Comparison of ENCODE assay signal across 15 mouse cellular contexts in genomic region chr6:38917415-38917814, GRCm38 (mm10). TPM values are rescaled to one million over a fixed set of nuclear protein-coding genes. Genes with fewer than 3 reads are reported as not detected.
A peak's percentile ranks its signal among the peaks of the same experiment; 100 is the strongest.
DNase-seq lines count a peak whose midpoint lies in the region; ATAC-seq and TF ChIP-seq lines count a peak whose summit lies in the region.
"Had no signal": no experiment of that assay in that cellular context is flagged by ENCODE, and none has a peak within 500 bp of the region (broad histone marks: within the 10 kb centered on the region; RNA-seq: fewer than 3 reads in every experiment).

No protein-coding gene starts in this region.

- peak overlapping the region; percentile 86; the same call in 1 of the 2 replicates for H3K27ac ChIP-seq in kidney, embryonic 14.5 days (ENCODE audit: low read depth, low read length)
- H3K27ac ChIP-seq in forebrain, embryonic 14.5 days (ENCODE audit: low read depth, low read length) = no peak overlapping the region
- H3K27ac ChIP-seq: embryonic facial prominence, embryonic 12.5 days; forebrain, embryonic 10.5 days; hindbrain, embryonic 15.5 days; limb, embryonic 15.5 days; midbrain, embryonic 12.5 days had no signal

- no peaks in the 10 kb centered on the region for H3K36me3 ChIP-seq in kidney, embryonic 14.5 days (ENCODE audit: control insufficient read depth, insufficient read depth, low read length)
- H3K36me3 ChIP-seq in forebrain, embryonic 14.5 days (ENCODE audit: control insufficient read depth, insufficient read depth, low read length) = no peaks in the 10 kb centered on the region
- H3K36me3 ChIP-seq: embryonic facial prominence, embryonic 12.5 days; forebrain, embryonic 10.5 days; hindbrain, embryonic 15.5 days; limb, embryonic 15.5 days; midbrain, embryonic 12.5 days had no signal

- WGBS in kidney, embryonic 14.5 days = 50% methylated on average over 3 of the region's 3 CpGs
- WGBS in forebrain, embryonic 14.5 days = 80% methylated on average over 3 of the region's 3 CpGs

- no peak overlapping the region for H3K4me2 ChIP-seq in kidney, embryonic 14.5 days (replicated peaks; ENCODE audit: low read depth, low read length)
- H3K4me2 ChIP-seq in forebrain, embryonic 14.5 days (ENCODE audit: low read length) = no peak overlapping the region
- H3K4me2 ChIP-seq: embryonic facial prominence, embryonic 12.5 days; hindbrain, embryonic 15.5 days; limb, embryonic 15.5 days; midbrain, embryonic 12.5 days had no signal

- H3K4me1 ChIP-seq in kidney, embryonic 14.5 days (ENCODE audit: control insufficient read depth, insufficient read depth, low read length) = peaks cover 8% of the 10 kb centered on the region; the same call in 1 of the 2 replicates
- H3K4me1 ChIP-seq in forebrain, embryonic 14.5 days (ENCODE audit: control insufficient read depth, insufficient read depth, low read length) = peaks cover 5% of the 10 kb centered on the region; the same call in 1 of the 2 replicates
- H3K4me1 ChIP-seq: embryonic facial prominence, embryonic 12.5 days had no signal

- DNase-seq in kidney, postnatal 25 days = no peak
- no peak for DNase-seq in Patski (ENCODE audit: low read depth, low spot score)
- peak; percentile 33 for DNase-seq in kidney, postnatal 14 days
- peak; percentile 31 for DNase-seq in lung, postnatal 10 days
- no peak for DNase-seq in forebrain, embryonic 14.5 days (ENCODE audit: low spot score)
- DNase-seq: cerebellum, adult 11-12 months; thymus, postnatal 4 days had no signal

- CTCF ChIA-PET in Patski (lab: Charles Lee) = interaction anchor here (1.0 to 1.8 kb wide), 4 partner anchors 9 to 185 kb away, joined by 3 to 5 read pairs (median 4); no protein-coding TSS in a partner anchor

- no peaks in the 10 kb centered on the region for H3K27me3 ChIP-seq in kidney, embryonic 14.5 days (ENCODE audit: control insufficient read depth, insufficient read depth, low read length)
- H3K27me3 ChIP-seq in Patski = no peaks in the 10 kb centered on the region
- H3K27me3 ChIP-seq in forebrain, embryonic 14.5 days (replicated peaks; ENCODE audit: control insufficient read depth, insufficient read depth, low read length) = no peaks in the 10 kb centered on the region
- H3K27me3 ChIP-seq: embryonic facial prominence, embryonic 12.5 days; hindbrain, embryonic 15.5 days; limb, embryonic 15.5 days; midbrain, embryonic 12.5 days had no signal

- no peak overlapping the region for H3K9ac ChIP-seq in kidney, embryonic 14.5 days (ENCODE audit: low read depth, low read length)
- no peak overlapping the region for H3K9ac ChIP-seq in forebrain, embryonic 14.5 days (ENCODE audit: low read length)
- H3K9ac ChIP-seq: embryonic facial prominence, embryonic 12.5 days; hindbrain, embryonic 15.5 days; limb, embryonic 15.5 days; midbrain, embryonic 12.5 days had no signal

- H3K9me3 ChIP-seq in kidney, embryonic 14.5 days (ENCODE audit: control insufficient read depth, low read length) = no peaks in the 10 kb centered on the region
- no peaks in the 10 kb centered on the region for H3K9me3 ChIP-seq in forebrain, embryonic 14.5 days (replicated peaks; ENCODE audit: control insufficient read depth, low read length)
- H3K9me3 ChIP-seq: embryonic facial prominence, embryonic 12.5 days; forebrain, embryonic 10.5 days; hindbrain, embryonic 15.5 days; limb, embryonic 15.5 days; midbrain, embryonic 12.5 days had no signal

- POLR2A ChIA-PET in Patski (lab: Charles Lee) = interaction anchor here (0.6 kb wide), 2 partner anchors 226 to 442 kb away, joined by 3 to 6 read pairs; no protein-coding TSS in a partner anchor

- ATAC-seq in kidney, embryonic 14.5 days (ENCODE audit: low FRiP score, low TSS enrichment) = no peak
- ATAC-seq in Patski = peak; percentile 63
- no peak for ATAC-seq in frontal cortex, adult (ENCODE audit: low TSS enrichment)
- ATAC-seq in forebrain, embryonic 14.5 days = no peak

- in situ Hi-C loops in Patski (cut with MboI; ENCODE audit: low pct_unique_long_range_greater_than_20kb) = loop anchor here (5.0 kb wide), 2 partner anchors 90 to 150 kb away; no protein-coding TSS in a partner anchor

- H3K4me3 ChIP-seq in kidney, embryonic 14.5 days (ENCODE audit: low read length) = no peak overlapping the region
- no peak overlapping the region for H3K4me3 ChIP-seq in forebrain, embryonic 14.5 days (ENCODE audit: low read depth, low read length)
- H3K4me3 ChIP-seq: embryonic facial prominence, embryonic 12.5 days; forebrain, embryonic 10.5 days; hindbrain, embryonic 15.5 days; limb, embryonic 15.5 days; midbrain, embryonic 12.5 days; myocyte had no signal

- TF ChIP-seq CTCF in Patski (IDR thresholded peaks at IDR 0.05) = no peak

RNA-seq across cellular contexts. Expression of gene Hipk2, which starts 41.5 kb away (rescaled TPM):
- polyA plus RNA-seq in kidney, embryonic 14.5 days (2014; fragmentation: Nextera tagmentation; extraction: Ambion mirVana) = 31.0 and 33.6 TPM in 2 replicates
- polyA plus RNA-seq in Patski (2021) = 28.2 TPM
- polyA plus RNA-seq in forebrain, embryonic 14.5 days (2014; fragmentation: Nextera tagmentation; extraction: Ambion mirVana) = 16.0 and 19.1 TPM in 2 replicates

RNA-seq across cellular contexts. Expression of gene Tbxas1, which starts 42.2 kb away (rescaled TPM):
- 2.4 and 3.3 TPM in 2 replicates for polyA plus RNA-seq in kidney, embryonic 14.5 days (2014; fragmentation: Nextera tagmentation; extraction: Ambion mirVana)
- 0.37 TPM for polyA plus RNA-seq in Patski (2021)
- polyA plus RNA-seq in forebrain, embryonic 14.5 days (2014; fragmentation: Nextera tagmentation; extraction: Ambion mirVana) = 1.2 and 1.6 TPM in 2 replicates
- polyA plus RNA-seq: myocyte had no signal

Comparison
In these comparisons a context has a peak if more than half of its experiments do, and no peak if none do; other contexts are left out.
1. DNase-seq: peak in kidney, postnatal 14 days (single experiment) and lung, postnatal 10 days (single experiment); none in kidney, postnatal 25 days (0 of 2), Patski (single experiment) and forebrain, embryonic 14.5 days (single experiment).